Mouse (Mus musculus) spleen, postnatal 4 days (tissue): ENCODE measurements around the gene Dusp2.
A peak's percentile ranks its signal among the peaks of the same experiment; 100 is the strongest.

Experiments
- DNase-seq, 2 experiments: peaks; one replicate each; pipeline ENCODE4 v3.0.0; 2022; ENCODE audit warnings: low spot score in 2 of 2

Gene Dusp2

GRCm38 (mm10) chr2:127364452-127364851 is 28.5 kb downstream of the Dusp2 start:
- no peak for DNase-seq

GRCm38 (mm10) chr2:127367126-127367820 is 31.3 kb downstream of the Dusp2 start:
- DNase-seq, result no peak

GRCm38 (mm10) chr2:127369703-127370376 is 33.9 kb downstream of the Dusp2 start:
- no peak for DNase-seq

- peak; percentile 60 to 71 for DNase-seq
Measured at GRCm38 (mm10) chr2:127370561-127371483, 34.9 kb downstream of the Dusp2 start.

- DNase-seq, result peak in 1 of 2 experiments; percentile 34
Measured at GRCm38 (mm10) chr2:127371484-127371861, 35.5 kb downstream of the Dusp2 start.

- no peak for DNase-seq
Measured at GRCm38 (mm10) chr2:127372082-127372481, 36.1 kb downstream of the Dusp2 start.

GRCm38 (mm10) chr2:127374131-127374530 is 38.2 kb downstream of the Dusp2 start:
- no peak for DNase-seq

- DNase-seq, result no peak
Measured at GRCm38 (mm10) chr2:127375087-127375486, 39.1 kb downstream of the Dusp2 start.

GRCm38 (mm10) chr2:127375759-127376341 is 39.9 kb downstream of the Dusp2 start:
- DNase-seq, result peak; percentile 44 to 74

- no peak for DNase-seq
Measured at GRCm38 (mm10) chr2:127376423-127377051, 40.6 kb downstream of the Dusp2 start.

- DNase-seq, result no peak
Measured at GRCm38 (mm10) chr2:127377942-127378610, 42.1 kb downstream of the Dusp2 start.

- no peak for DNase-seq
Measured at GRCm38 (mm10) chr2:127378611-127378990, 42.6 kb downstream of the Dusp2 start.

- no peak for DNase-seq
Measured at GRCm38 (mm10) chr2:127379250-127379649, 43.3 kb downstream of the Dusp2 start.

- no peak for DNase-seq
Measured at GRCm38 (mm10) chr2:127383881-127384280, 47.9 kb downstream of the Dusp2 start.

- no peak for DNase-seq
Measured at GRCm38 (mm10) chr2:127387521-127387920, 51.6 kb downstream of the Dusp2 start.
